Mouse (Mus musculus): ENCODE measurements around the gene Unc5cl. TPM values are rescaled to one million over a fixed set of nuclear protein-coding genes. Genes with fewer than 3 reads are reported as not detected.

The Unc5cl gene
- polyA plus RNA-seq, 1 experiment = 68.1 TPM

GRCm38 (mm10) chr17:48569656-48570055 is 115.0 kb downstream of the Unc5cl start:
- DNase-seq = no peak

DNA sequence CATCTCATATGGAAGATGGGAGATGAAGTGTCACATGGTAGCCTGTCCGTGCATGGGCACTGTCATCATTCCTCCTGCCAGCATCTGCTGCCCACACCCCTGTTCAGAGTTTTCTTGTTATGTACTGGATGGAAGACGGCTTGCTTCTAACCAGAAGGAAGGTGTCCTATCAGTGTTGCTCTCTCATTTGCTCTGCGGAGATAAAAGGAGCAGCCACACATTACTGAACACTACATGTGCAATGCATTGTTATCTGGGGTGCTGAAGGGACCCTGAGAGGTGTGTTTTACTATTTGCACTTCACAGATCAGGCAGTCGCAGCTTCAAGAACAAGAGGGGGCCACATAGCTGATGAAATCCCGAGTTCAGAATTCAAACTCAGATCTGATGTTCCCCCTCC is 126.5 kb downstream of the Unc5cl start:
- no peak for DNase-seq
- TF ChIP-seq CTCF (IDR thresholded peaks at IDR 0.05; ENCODE audit: borderline replicate concordance, control insufficient read depth, extremely low read depth, insufficient read depth, low read length, poor library complexity) = no peak
- no peak for TF ChIP-seq POLR2A (IDR thresholded peaks at IDR 0.05; ENCODE audit: control insufficient read depth, extremely low read depth, insufficient read depth, low read length, poor library complexity)
- 93% methylated on average over 5 of the region's 5 CpGs for WGBS

More at GRCm38 (mm10) chr17:48569656-48570055, 115.0 kb downstream of the Unc5cl start:
- H3K4me1 ChIP-seq (replicated peaks; ENCODE audit: control insufficient read depth, insufficient read depth, low read length) = no peaks in the 10 kb centered on the region
- TF ChIP-seq CTCF (IDR thresholded peaks at IDR 0.05; ENCODE audit: borderline replicate concordance, control insufficient read depth, extremely low read depth, insufficient read depth, low read length, poor library complexity) (no peak), POLR2A (IDR thresholded peaks at IDR 0.05; ENCODE audit: control insufficient read depth, extremely low read depth, insufficient read depth, low read length, poor library complexity) (no peak)
- H3K27me3 ChIP-seq (ENCODE audit: control insufficient read depth, insufficient read depth, low read length) = no peaks in the 10 kb centered on the region
- WGBS = 90% methylated on average over 4 of the region's 4 CpGs
- no peaks in the 10 kb centered on the region for H3K36me3 ChIP-seq (ENCODE audit: control insufficient read depth, insufficient read depth, low read length)
- no peak overlapping the region for H3K4me3 ChIP-seq (ENCODE audit: control insufficient read depth, insufficient read depth, low read length)
- H3K27ac ChIP-seq (ENCODE audit: control insufficient read depth, insufficient read depth, low read length) = no peak overlapping the region

DNA sequence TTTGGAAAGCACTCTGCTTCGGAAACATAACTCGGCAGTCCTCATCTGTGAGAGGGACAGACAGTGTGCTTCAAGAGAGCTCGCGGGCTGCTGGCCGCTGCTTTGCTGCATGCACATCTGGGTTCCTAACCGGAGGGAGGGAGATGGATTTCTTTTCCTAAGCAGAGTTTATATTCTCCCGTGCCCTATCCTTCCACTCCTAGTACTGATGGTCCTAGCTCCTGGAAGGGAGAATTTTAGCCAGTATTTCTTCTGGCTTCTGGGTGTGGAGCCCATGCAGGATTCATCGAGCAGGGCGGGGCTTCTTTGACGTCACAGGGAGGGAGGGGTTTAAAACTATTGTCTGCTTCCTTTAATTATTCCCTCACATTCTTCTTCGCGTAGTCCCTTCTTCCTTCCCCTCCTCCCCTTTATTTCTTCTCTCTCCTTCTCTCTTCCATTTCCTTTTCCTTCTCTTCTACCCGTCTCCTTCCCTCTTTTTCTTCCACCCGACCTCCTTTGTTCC is 127.8 kb downstream of the Unc5cl start:
- DNase-seq = no peak
- H3K27ac ChIP-seq (ENCODE audit: control insufficient read depth, insufficient read depth, low read length) = no peak overlapping the region
- H3K36me3 ChIP-seq (ENCODE audit: control insufficient read depth, insufficient read depth, low read length) = no peaks in the 10 kb centered on the region
- H3K4me3 ChIP-seq (ENCODE audit: control insufficient read depth, insufficient read depth, low read length) = no peak overlapping the region
- H3K27me3 ChIP-seq (ENCODE audit: control insufficient read depth, insufficient read depth, low read length) = no peaks in the 10 kb centered on the region
- WGBS = 64% methylated on average over 14 of the region's 14 CpGs
- no peaks in the 10 kb centered on the region; the same call in 1 of the 2 replicates for H3K4me1 ChIP-seq (replicated peaks; ENCODE audit: control insufficient read depth, insufficient read depth, low read length)
- TF ChIP-seq CTCF (IDR thresholded peaks at IDR 0.05; ENCODE audit: borderline replicate concordance, control insufficient read depth, extremely low read depth, insufficient read depth, low read length, poor library complexity) = no peak
- no peak for TF ChIP-seq POLR2A (IDR thresholded peaks at IDR 0.05; ENCODE audit: control insufficient read depth, extremely low read depth, insufficient read depth, low read length, poor library complexity)

More for the DNA sequence above, 126.5 kb downstream of the Unc5cl start:
- Histone ChIP-seq H3K4me3 (ENCODE audit: control insufficient read depth, insufficient read depth, low read length) (no peak overlapping the region), H3K27ac (ENCODE audit: control insufficient read depth, insufficient read depth, low read length) (no peak overlapping the region), H3K27me3 (ENCODE audit: control insufficient read depth, insufficient read depth, low read length) (no peaks in the 10 kb centered on the region), H3K4me1 (replicated peaks; ENCODE audit: control insufficient read depth, insufficient read depth, low read length) (no peaks in the 10 kb centered on the region; the same call in 1 of the 2 replicates), H3K36me3 (ENCODE audit: control insufficient read depth, insufficient read depth, low read length) (no peaks in the 10 kb centered on the region)

DNA sequence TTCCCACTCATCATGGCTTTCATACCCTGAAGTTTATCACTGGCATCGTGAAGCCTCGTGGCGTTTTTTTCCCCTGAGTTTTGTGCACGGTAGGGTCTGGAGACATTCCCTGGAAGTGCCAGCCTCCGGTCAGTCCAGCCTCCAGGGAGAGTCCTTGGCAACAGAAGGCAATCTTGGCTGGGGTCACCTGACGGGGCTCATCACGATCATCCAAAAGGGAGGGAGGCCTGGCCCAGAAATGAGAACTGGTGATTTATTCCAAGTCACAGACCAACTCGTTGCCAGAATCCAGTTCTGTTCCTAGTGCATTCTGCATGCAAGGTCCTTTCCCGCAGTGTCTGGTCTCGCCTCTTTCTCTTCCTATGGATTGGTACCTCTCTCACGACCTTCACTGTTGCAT is 128.7 kb downstream of the Unc5cl start:
- WGBS = 85% methylated on average over 11 of the region's 11 CpGs
- Histone ChIP-seq H3K4me3 (ENCODE audit: control insufficient read depth, insufficient read depth, low read length) (no peak overlapping the region), H3K27ac (ENCODE audit: control insufficient read depth, insufficient read depth, low read length) (no peak overlapping the region), H3K27me3 (ENCODE audit: control insufficient read depth, insufficient read depth, low read length) (no peaks in the 10 kb centered on the region), H3K4me1 (replicated peaks; ENCODE audit: control insufficient read depth, insufficient read depth, low read length) (no peaks in the 10 kb centered on the region; the same call in 1 of the 2 replicates), H3K36me3 (ENCODE audit: control insufficient read depth, insufficient read depth, low read length) (no peaks in the 10 kb centered on the region)
- DNase-seq = no peak
- TF ChIP-seq CTCF (IDR thresholded peaks at IDR 0.05; ENCODE audit: borderline replicate concordance, control insufficient read depth, extremely low read depth, insufficient read depth, low read length, poor library complexity) = no peak
- no peak for TF ChIP-seq POLR2A (IDR thresholded peaks at IDR 0.05; ENCODE audit: control insufficient read depth, extremely low read depth, insufficient read depth, low read length, poor library complexity)

GRCm38 (mm10) chr17:48585902-48586359 is 131.2 kb downstream of the Unc5cl start:
- 5% methylated on average over 14 of the region's 14 CpGs for WGBS
- Histone ChIP-seq H3K27me3 (ENCODE audit: control insufficient read depth, insufficient read depth, low read length) (no peaks in the 10 kb centered on the region), H3K27ac (ENCODE audit: control insufficient read depth, insufficient read depth, low read length) (peak overlapping the region; percentile 30), H3K4me3 (ENCODE audit: control insufficient read depth, insufficient read depth, low read length) (peak overlapping the region; percentile 35), H3K4me1 (replicated peaks; ENCODE audit: control insufficient read depth, insufficient read depth, low read length) (no peaks in the 10 kb centered on the region; the same call in 1 of the 2 replicates), H3K36me3 (ENCODE audit: control insufficient read depth, insufficient read depth, low read length) (no peaks in the 10 kb centered on the region)
- DNase-seq = peak; percentile 21
- TF ChIP-seq POLR2A (IDR thresholded peaks at IDR 0.05; ENCODE audit: control insufficient read depth, extremely low read depth, insufficient read depth, low read length, poor library complexity) (no peak), CTCF (IDR thresholded peaks at IDR 0.05; ENCODE audit: borderline replicate concordance, control insufficient read depth, extremely low read depth, insufficient read depth, low read length, poor library complexity) (no peak)

- 85% methylated on average over 3 of the region's 3 CpGs for WGBS
- no peaks in the 10 kb centered on the region for H3K36me3 ChIP-seq (ENCODE audit: control insufficient read depth, insufficient read depth, low read length)
Observed at GRCm38 (mm10) chr17:48588674-48589073, 134.0 kb downstream of the Unc5cl start.

More at GRCm38 (mm10) chr17:48588674-48589073, 134.0 kb downstream of the Unc5cl start:
- TF ChIP-seq POLR2A (IDR thresholded peaks at IDR 0.05; ENCODE audit: control insufficient read depth, extremely low read depth, insufficient read depth, low read length, poor library complexity) (no peak), CTCF (IDR thresholded peaks at IDR 0.05; ENCODE audit: borderline replicate concordance, control insufficient read depth, extremely low read depth, insufficient read depth, low read length, poor library complexity) (no peak)
- H3K27me3 ChIP-seq (ENCODE audit: control insufficient read depth, insufficient read depth, low read length) = no peaks in the 10 kb centered on the region
- no peak overlapping the region for H3K27ac ChIP-seq (ENCODE audit: control insufficient read depth, insufficient read depth, low read length)
- no peak overlapping the region for H3K4me3 ChIP-seq (ENCODE audit: control insufficient read depth, insufficient read depth, low read length)
- DNase-seq = no peak
- no peaks in the 10 kb centered on the region; the same call in 1 of the 2 replicates for H3K4me1 ChIP-seq (replicated peaks; ENCODE audit: control insufficient read depth, insufficient read depth, low read length)

Other genes starting within 250 kb of the Unc5cl start
- 0.08 and 0.09 TPM in 2 replicates for gene Trem1, start 222.1 kb upstream of the Unc5cl start, polyA plus RNA-seq (2012; rRNA removed)
- gene Trem3, start 207.1 kb upstream of the Unc5cl start, polyA plus RNA-seq (2012; rRNA removed) = 0.23 and 0.27 TPM in 2 replicates
- gene Treml4, start 190.6 kb upstream of the Unc5cl start, polyA plus RNA-seq (2012; rRNA removed) = 4.3 and 4.7 TPM in 2 replicates
- 54.8 and 56.4 TPM in 2 replicates for gene Treml2, start 155.4 kb upstream of the Unc5cl start, polyA plus RNA-seq (2012; rRNA removed)
- gene B430306N03Rik, start 138.8 kb upstream of the Unc5cl start, polyA plus RNA-seq (2012; rRNA removed) = 4.0 and 4.3 TPM in 2 replicates
- 7.1 and 11.7 TPM in 2 replicates for gene Trem2, start 108.5 kb upstream of the Unc5cl start, polyA plus RNA-seq (2012; rRNA removed)
- gene Treml1, start 95.0 kb upstream of the Unc5cl start, polyA plus RNA-seq (2012; rRNA removed) = 0.73 TPM in 1 of 2 replicates, not detected in the other
- 210 and 244 TPM in 2 replicates for gene Nfya, start 45.0 kb upstream of the Unc5cl start, polyA plus RNA-seq (2012; rRNA removed)
- 12.0 TPM in 2 replicates for gene Oard1, start 44.9 kb upstream of the Unc5cl start, polyA plus RNA-seq (2012; rRNA removed)
- gene Apobec2, start 22.0 kb upstream of the Unc5cl start, polyA plus RNA-seq (2012; rRNA removed) = 0.99 and 7.6 TPM in 2 replicates
- 0.22 and 0.31 TPM in 2 replicates for gene Tspo2, start 3.4 kb upstream of the Unc5cl start, polyA plus RNA-seq (2012; rRNA removed)

Measured in thymus, adult 2 months (tissue).